Mouse (Mus musculus) thymus, adult 2 months (tissue): Measurements from ENCODE around the gene Spx. TPM values are rescaled to one million over a fixed set of nuclear protein-coding genes. Genes with fewer than 3 reads are reported as not detected.

Experiments used
- DNase-seq: peaks from one replicate; pipeline ENCODE4 v3.0.0; 2021
- H3K27ac ChIP-seq: fragments of 200-500 bp; 2 replicates; pipeline ENCODE4 v1.5.1; 2012; ENCODE audit warnings: low read length, control low read depth; ENCODE audit not compliant: control insufficient read depth, insufficient read depth
- H3K27me3 ChIP-seq: fragments of 200-500 bp; 2 replicates; pipeline ENCODE4 v1.6.1; 2012; ENCODE audit warnings: mild to moderate bottlenecking, low read length, moderate library complexity, mixed read lengths; ENCODE audit not compliant: control insufficient read depth, insufficient read depth
- H3K36me3 ChIP-seq: fragments of 200-500 bp; 2 replicates; pipeline ENCODE4 v1.6.1; 2012; ENCODE audit warnings: mild to moderate bottlenecking, low read length, moderate library complexity; ENCODE audit not compliant: control insufficient read depth, insufficient read depth
- H3K4me1 ChIP-seq: fragments of 200-500 bp; replicated peaks from 2 replicates; pipeline ENCODE4 v1.6.1; 2012; ENCODE audit warnings: low read length; ENCODE audit not compliant: control insufficient read depth, insufficient read depth
- H3K4me3 ChIP-seq: fragments of 200-500 bp; 2 replicates; pipeline ENCODE4 v1.5.1; 2012; ENCODE audit warnings: mild to moderate bottlenecking, low read length, control low read depth, moderate library complexity; ENCODE audit not compliant: control insufficient read depth, insufficient read depth
- CTCF ChIP-seq: fragments of 200-500 bp; IDR thresholded peaks from 2 replicates; pipeline ENCODE4 v1.5.1; 2012; ENCODE audit warnings: mild to moderate bottlenecking, control low read depth, low read length, moderate library complexity, borderline replicate concordance; ENCODE audit not compliant: control insufficient read depth, poor library complexity, insufficient read depth; ENCODE audit errors: extremely low read depth
- POLR2A ChIP-seq: fragments of 200-500 bp; IDR thresholded peaks from 2 replicates; pipeline ENCODE4 v1.6.1; 2012; ENCODE audit warnings: mild to moderate bottlenecking, low read length, control low read depth, moderate library complexity; ENCODE audit not compliant: control insufficient read depth, poor library complexity, insufficient read depth; ENCODE audit errors: extremely low read depth
- WGBS: fragments of 180-500 bp; shearing (Covaris S2); methylation state at CpG from one replicate; pipeline ENCODE4 v1.1.7; 2018; 5-methylcytosine and 5-hydroxymethylcytosine counted together
- polyA plus RNA-seq: library from polyadenylated mRNA; depleted of rRNA; stranded (reverse); fragments of >200 nt; gene quantifications from 2 replicates; pipeline ENCODE4 v1.2.3, GENCODE M21; 2012; rRNA removed

The Spx gene
- 1.1 and 2.0 TPM in 2 replicates for polyA plus RNA-seq

DNA sequence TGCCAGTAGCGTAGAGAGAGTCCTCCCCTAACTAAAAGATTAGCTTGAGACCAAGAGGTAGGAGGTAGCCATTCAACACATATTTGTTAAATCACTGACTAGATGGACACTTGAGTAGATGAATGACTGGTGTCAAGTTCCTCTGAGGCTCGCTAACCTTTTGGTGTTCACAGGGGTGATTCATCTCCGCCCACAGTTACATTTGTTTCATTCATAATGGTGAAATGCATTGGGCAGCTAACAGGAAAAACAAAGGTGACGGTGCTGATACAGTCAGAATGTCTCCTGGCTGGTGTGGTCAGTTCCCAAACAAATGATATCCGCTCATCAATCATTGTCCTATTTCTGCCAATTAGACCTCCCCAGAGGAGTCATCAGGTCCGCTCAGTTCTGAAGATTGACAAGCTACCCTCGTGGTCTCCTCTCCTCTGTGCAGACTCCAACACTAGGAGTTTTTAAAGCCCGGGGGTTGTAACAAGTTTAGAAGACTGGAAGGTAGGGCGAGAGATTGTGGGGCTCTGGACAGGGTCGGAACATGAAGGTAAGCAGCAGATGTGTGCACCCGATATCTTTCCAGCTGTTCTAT is at the start of gene Spx:
Gene Spx, plus strand, starts transcription at position 536 of the 586 bp plus-strand sequence.
- no peaks in the 10 kb centered on the region for H3K4me1 ChIP-seq
- 83% methylated on average over 11 of the region's 11 CpGs for WGBS
- peaks cover 5% of the 10 kb centered on the region for H3K27me3 ChIP-seq
- H3K27ac ChIP-seq: no peak within 1 kb of the TSS
- H3K36me3 ChIP-seq: no peaks in the 10 kb centered on the region
- H3K4me3 ChIP-seq: no peak within 1 kb of the TSS
- TF ChIP-seq CTCF: no peak
- TF ChIP-seq POLR2A: no peak
- DNase-seq: no peak

DNA sequence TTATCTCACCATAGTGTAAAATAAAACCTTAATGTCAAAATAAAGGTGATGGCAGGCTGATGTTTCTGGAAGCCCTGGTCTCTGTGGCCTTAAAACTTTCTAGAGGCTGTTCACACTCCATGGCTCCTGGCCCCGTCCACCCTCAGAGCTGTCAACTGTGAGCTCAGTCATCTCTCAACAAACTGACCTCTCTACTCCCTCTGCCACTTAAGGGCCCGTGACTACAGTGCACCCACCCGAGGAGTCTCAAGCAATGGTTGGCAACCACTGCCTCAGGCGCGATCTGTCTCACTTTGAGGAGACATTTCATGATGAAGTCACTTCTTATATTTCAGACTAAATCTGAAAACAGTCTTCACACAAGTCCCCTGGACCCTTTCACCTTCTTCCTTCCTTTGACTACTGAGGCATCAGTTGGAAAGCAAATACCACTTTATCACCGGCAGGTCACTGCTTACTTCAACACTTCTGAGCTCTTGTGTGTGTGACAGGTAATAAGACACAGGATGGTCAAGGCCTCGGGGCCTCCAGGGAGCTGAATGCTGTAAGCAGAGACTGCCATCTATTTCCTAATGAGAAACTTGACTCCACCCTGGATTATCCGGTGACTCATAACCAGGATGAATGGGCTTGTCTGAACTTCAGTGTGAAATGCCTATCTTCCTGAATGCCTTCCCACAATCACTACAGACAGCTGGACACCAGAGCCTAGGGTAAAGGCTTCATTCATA is 47.3 kb upstream of the Spx start:
- WGBS: 92% methylated on average over 8 of the region's 8 CpGs
- DNase-seq: no peak
- Histone ChIP-seq H3K36me3 (peaks cover 73% of the 10 kb centered on the region), H3K4me3 (no peak overlapping the region), H3K4me1 (no peaks in the 10 kb centered on the region), H3K27me3 (no peaks in the 10 kb centered on the region), H3K27ac (no peak overlapping the region)
- no peak for TF ChIP-seq POLR2A
- no peak for TF ChIP-seq CTCF

- H3K36me3 ChIP-seq: peaks cover 72% of the 10 kb centered on the region
- H3K27me3 ChIP-seq: no peaks in the 10 kb centered on the region
- no peak for TF ChIP-seq POLR2A
- no peak for TF ChIP-seq CTCF
- no peaks in the 10 kb centered on the region for H3K4me1 ChIP-seq
- 96% methylated on average over 10 of the region's 10 CpGs for WGBS
- no peak overlapping the region for H3K4me3 ChIP-seq
- H3K27ac ChIP-seq: no peak overlapping the region
- DNase-seq: no peak
Measured at GRCm38 (mm10) chr6:142366473-142367018, 46.7 kb upstream of the Spx start.

DNA sequence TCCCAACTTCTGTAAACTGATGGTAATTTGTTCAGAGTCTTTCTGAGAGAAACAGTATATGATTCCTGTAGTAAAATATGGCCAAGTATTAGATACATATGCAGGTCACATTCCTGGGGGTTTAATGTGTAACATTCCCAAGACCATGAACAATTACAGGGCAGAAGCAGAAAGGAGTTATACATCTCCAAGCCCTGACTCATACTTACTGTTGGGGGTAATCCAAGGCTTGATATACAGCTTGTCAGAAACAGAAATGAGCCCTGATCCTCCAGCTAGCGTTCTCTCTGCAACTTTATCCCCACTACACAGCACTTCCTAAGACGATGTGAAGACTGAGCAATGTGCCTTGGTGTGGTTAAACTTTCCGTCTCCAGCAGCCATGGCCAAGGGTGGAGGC is 45.7 kb upstream of the Spx start:
- H3K36me3 ChIP-seq: peaks cover 71% of the 10 kb centered on the region
- no peak for TF ChIP-seq POLR2A
- TF ChIP-seq CTCF: no peak
- H3K27me3 ChIP-seq: no peaks in the 10 kb centered on the region
- H3K27ac ChIP-seq: no peak overlapping the region
- 96% methylated on average over 3 of the region's 3 CpGs for WGBS
- DNase-seq: no peak
- H3K4me3 ChIP-seq: no peak overlapping the region
- H3K4me1 ChIP-seq: no peaks in the 10 kb centered on the region

DNA sequence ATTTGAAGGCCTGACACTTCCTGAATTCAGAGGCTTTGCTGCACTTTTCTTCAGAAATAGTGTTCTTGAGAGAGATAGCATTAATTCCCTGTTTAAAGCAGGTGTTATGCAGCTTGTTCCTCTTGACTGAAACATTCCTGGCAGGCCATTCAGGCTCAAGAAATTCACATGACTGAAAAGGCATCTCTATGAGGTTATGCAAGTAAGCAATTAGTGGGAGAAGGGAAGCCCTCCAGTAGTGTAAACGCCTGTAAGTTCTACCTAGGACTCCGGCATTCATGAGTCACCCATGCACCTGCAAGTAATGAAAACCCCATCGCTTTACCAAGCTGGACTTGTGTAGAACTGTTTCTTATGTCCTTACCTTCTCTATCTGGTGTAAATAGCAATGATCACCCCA is 43.7 kb upstream of the Spx start:
- Histone ChIP-seq H3K4me1 (no peaks in the 10 kb centered on the region), H3K4me3 (no peak overlapping the region), H3K36me3 (peaks cover 65% of the 10 kb centered on the region), H3K27ac (no peak overlapping the region), H3K27me3 (no peaks in the 10 kb centered on the region)
- DNase-seq: no peak
- WGBS: 96% methylated on average over 3 of the region's 3 CpGs
- TF ChIP-seq CTCF: no peak
- no peak for TF ChIP-seq POLR2A

DNA sequence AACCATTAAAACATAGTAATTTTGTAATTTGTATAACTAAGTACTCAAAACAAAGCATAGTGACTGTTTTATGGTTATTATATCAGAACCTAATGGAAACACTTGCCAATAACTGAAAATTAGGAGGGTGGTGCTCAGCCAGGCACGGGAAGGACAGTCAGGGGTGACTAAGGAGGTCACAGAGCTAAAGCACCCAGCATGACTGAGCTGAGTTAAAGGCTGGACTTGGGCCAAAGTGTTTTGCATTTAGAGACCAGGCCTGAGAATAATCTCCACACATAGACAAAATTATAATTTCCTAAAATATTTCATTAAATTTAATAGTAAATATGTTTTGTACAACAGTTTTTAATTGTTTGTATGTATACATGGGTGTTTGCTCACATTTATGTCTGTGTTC is 36.2 kb upstream of the Spx start:
- TF ChIP-seq POLR2A (no peak), CTCF (no peak)
- Histone ChIP-seq H3K36me3 (peaks cover 31% of the 10 kb centered on the region), H3K4me3 (no peak overlapping the region), H3K27me3 (no peaks in the 10 kb centered on the region), H3K27ac (no peak overlapping the region), H3K4me1 (no peaks in the 10 kb centered on the region)
- DNase-seq: no peak
- WGBS: 74% methylated on average over 1 of the region's 1 CpGs
